Mouse (Mus musculus) liver, embryonic 11.5 days (tissue): ENCODE measurements around the gene Smoc1. TPM values are rescaled to one million over a fixed set of nuclear protein-coding genes. Genes with fewer than 3 reads are reported as not detected.
A peak's percentile ranks its signal among the peaks of the same experiment; 100 is the strongest.

Experiments used
- ATAC-seq: fragments of 200-750 bp; cut with Nextera tagmentation; replicated peaks from 2 replicates; pipeline ENCODE4 v1.8.0; 2017; ENCODE audit warnings: moderate number of reproducible peaks, mild to moderate bottlenecking, moderate TSS enrichment, moderate library complexity; ENCODE audit not compliant: low FRiP score
- DNase-seq: peaks from one replicate; pipeline ENCODE4 v3.0.0-alpha.2; 2017; ENCODE audit warnings: low spot score
- H3K27ac ChIP-seq: fragments of 300-500 bp; sonication (generic); 2 replicates; pipeline ENCODE4 v1.5.1; 2014; ENCODE audit warnings: mild to moderate bottlenecking, low read depth, low read length, control low read depth
- H3K27me3 ChIP-seq: fragments of 300-500 bp; sonication (generic); replicated peaks from 2 replicates; pipeline ENCODE4 v1.6.1; 2014; ENCODE audit warnings: low read length, mixed read lengths; ENCODE audit not compliant: control insufficient read depth, insufficient read depth
- H3K36me3 ChIP-seq: fragments of 300-500 bp; sonication (generic); 2 replicates; pipeline ENCODE4 v1.6.1; 2014; ENCODE audit warnings: mild to moderate bottlenecking, low read length, moderate library complexity, mixed read lengths; ENCODE audit not compliant: control insufficient read depth, insufficient read depth
- H3K4me1 ChIP-seq: fragments of 300-500 bp; sonication (generic); replicated peaks from 2 replicates; pipeline ENCODE4 v1.6.1; 2014; ENCODE audit warnings: low read length, mixed read lengths; ENCODE audit not compliant: control insufficient read depth, insufficient read depth
- H3K4me2 ChIP-seq: fragments of 300-500 bp; sonication (generic); 2 replicates; pipeline ENCODE4 v1.6.1; 2014; ENCODE audit warnings: mild to moderate bottlenecking, control low read depth, moderate library complexity
- H3K4me3 ChIP-seq: fragments of 300-500 bp; sonication (generic); 2 replicates; pipeline ENCODE4 v1.5.1; 2014; ENCODE audit warnings: low read depth, low read length, control low read depth
- H3K9ac ChIP-seq: fragments of 300-500 bp; sonication (generic); 2 replicates; pipeline ENCODE4 v1.6.1; 2014; ENCODE audit warnings: low read depth, low read length, control low read depth
- H3K9me3 ChIP-seq: fragments of 300-500 bp; sonication (generic); 2 replicates; pipeline ENCODE4 v1.6.1; 2016; ENCODE audit warnings: low read length, inconsistent platforms, mixed read lengths; ENCODE audit not compliant: control insufficient read depth
- WGBS: fragments of 180-500 bp; shearing (Covaris S2); extraction: QIAGEN DNeasy Blood & Tissue Kit; methylation state at CpG from one replicate; pipeline ENCODE4 v1.1.7; 2014; 5-methylcytosine and 5-hydroxymethylcytosine counted together
- polyA plus RNA-seq: library from polyadenylated mRNA; unstranded; fragments of >200 nt; fragmentation: Nextera tagmentation; extraction: Ambion mirVana; gene quantifications from 2 replicates; pipeline ENCODE4 v1.2.1, GENCODE M21; 2014

Smoc1 gene
- polyA plus RNA-seq, 1 experiment from 2014 or later = 10.9 TPM

DNA sequence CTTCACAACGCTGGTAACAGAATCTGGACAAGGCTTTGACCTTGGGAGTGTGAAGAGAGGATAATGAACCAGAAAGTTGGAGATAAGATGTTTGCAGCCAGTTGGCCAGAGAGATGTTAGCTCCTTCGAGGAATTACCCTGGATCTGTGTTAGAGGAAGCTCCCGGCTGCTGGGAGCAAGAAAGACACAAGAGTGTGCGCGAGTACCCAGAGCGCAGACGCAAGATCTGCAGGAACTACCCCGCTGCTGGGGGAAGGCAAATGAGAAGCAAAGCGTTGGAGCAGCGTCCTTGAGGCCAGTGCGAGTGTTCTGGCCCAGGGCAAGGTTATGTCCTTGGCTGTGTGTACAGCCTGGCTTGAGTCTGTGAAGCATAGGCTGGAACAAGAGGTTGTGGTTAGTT, 13.1 kb upstream of the Smoc1 start:
- DNase-seq (no peak), ATAC-seq (no peak)
- Histone ChIP-seq H3K9me3 (no peaks in the 10 kb centered on the region), H3K4me1 (peaks cover 7% of the 10 kb centered on the region; the same call in 1 of the 2 replicates), H3K36me3 (no peaks in the 10 kb centered on the region), H3K4me3 (no peak overlapping the region), H3K27me3 (no peaks in the 10 kb centered on the region), H3K9ac (no peak overlapping the region), H3K4me2 (no peak overlapping the region), H3K27ac (no peak overlapping the region)
- WGBS = 68% methylated on average over 11 of the region's 11 CpGs

DNA sequence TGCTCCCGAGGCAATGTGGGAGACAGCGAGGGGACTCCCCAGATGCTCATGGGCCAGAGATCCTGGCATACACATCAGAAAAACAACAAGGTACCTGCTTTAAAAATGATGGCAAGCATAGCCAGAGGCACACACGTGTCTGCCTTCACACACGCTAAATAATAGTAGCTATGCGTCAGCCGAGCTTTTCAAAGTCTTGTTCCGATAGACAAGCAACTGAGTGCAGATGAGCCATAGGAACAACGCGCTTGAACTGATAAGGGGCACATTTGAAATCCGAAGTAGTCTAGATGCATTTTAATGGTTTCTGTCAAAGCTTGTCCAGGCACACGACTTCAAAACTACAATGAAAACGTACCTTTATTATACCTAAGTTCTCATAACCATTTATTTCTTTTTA, 9.0 kb upstream of the Smoc1 start:
- no peak overlapping the region for H3K4me3 ChIP-seq
- no peaks in the 10 kb centered on the region for H3K36me3 ChIP-seq
- no peak overlapping the region for H3K4me2 ChIP-seq
- no peak overlapping the region for H3K27ac ChIP-seq
- H3K9me3 ChIP-seq = no peaks in the 10 kb centered on the region
- no peaks in the 10 kb centered on the region for H3K4me1 ChIP-seq
- WGBS = 87% methylated on average over 12 of the region's 12 CpGs
- no peak overlapping the region for H3K9ac ChIP-seq
- ATAC-seq = no peak
- DNase-seq = no peak
- H3K27me3 ChIP-seq = no peaks in the 10 kb centered on the region; the same call in 1 of the 2 replicates

DNA sequence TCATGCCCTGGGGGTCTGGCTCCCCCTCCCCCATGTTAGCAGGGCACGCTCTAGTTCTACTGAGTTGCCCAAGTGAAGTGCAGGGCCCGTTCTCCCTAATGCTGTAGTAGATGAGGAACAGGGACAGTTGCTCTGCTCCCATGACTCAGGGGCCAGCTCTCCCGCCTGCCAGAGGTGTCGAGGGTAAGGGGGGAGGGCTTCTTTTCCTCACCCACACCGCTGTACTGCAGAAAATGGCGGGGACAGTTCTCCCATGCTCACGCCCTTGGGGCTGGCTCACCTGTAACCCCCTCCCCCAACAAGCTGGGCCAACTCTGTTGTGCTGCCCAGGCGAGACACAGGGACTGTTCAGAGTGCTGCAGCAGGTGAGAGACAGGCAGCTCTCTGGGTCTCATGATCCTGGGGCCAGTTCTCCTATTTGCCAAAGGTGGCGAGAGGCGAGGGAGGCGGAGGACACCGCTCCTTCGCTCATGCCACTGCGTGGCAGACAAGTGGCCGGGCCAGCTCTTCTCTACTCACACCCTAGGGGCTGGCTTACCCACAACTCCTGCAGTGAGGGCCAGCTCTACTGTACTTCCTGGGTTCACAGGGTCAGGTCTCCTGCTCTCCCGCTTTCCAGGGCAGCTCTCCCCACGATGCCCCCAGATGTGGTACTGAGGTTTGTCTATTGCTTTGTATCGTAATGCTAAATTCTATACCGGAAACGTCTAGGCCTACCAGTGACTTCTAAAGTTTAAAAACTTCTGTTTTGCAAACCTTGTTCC, 7.9 kb upstream of the Smoc1 start:
- H3K27me3 ChIP-seq = no peaks in the 10 kb centered on the region; the same call in 1 of the 2 replicates
- WGBS = 74% methylated on average over 20 of the region's 20 CpGs
- ATAC-seq (no peak; the same call in 1 of the 2 replicates), DNase-seq (no peak)
- no peaks in the 10 kb centered on the region for H3K4me1 ChIP-seq
- H3K9me3 ChIP-seq = no peaks in the 10 kb centered on the region
- H3K9ac ChIP-seq = no peak overlapping the region
- peak overlapping the region; percentile 27; the same call in 1 of the 2 replicates for H3K4me3 ChIP-seq
- H3K4me2 ChIP-seq = peak overlapping the region; percentile 27; the same call in 1 of the 2 replicates
- no peaks in the 10 kb centered on the region for H3K36me3 ChIP-seq
- H3K27ac ChIP-seq = no peak overlapping the region

DNA sequence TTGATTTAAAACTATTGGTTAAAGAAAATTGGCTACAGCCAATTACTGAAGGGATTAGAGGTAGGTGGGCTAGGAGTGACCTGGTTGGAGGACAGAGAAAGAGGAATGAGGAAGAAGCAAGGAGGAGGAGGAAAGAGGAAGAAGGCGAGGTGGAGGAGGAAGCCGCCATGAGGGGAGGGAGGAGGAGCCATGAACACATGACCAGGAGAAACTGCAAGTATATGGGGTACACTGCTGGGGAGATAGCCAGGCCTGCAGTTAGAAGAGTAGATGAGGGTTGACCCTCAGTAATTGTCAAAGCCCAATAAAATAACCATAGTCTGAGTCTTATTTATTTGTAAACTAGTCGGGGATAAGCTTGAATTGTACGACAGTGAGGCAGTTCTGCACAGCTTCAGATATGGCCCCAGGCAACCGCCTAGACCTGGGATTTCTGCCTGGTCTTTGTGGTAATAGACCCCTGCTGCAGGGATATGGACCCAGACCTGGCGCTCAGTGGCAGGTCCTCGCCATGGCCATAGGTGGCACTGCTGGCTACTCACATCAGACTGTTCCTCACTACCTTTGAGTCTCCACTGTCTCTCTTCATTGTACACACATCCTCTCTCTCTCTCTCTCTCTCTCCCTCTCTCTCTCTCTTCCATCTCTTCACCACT, 7.2 kb upstream of the Smoc1 start:
- DNase-seq = no peak
- WGBS = 80% methylated on average over 7 of the region's 7 CpGs
- Histone ChIP-seq H3K4me3 (no peak overlapping the region), H3K27me3 (no peaks in the 10 kb centered on the region; the same call in 1 of the 2 replicates), H3K4me1 (no peaks in the 10 kb centered on the region), H3K9ac (no peak overlapping the region), H3K36me3 (no peaks in the 10 kb centered on the region), H3K27ac (no peak overlapping the region), H3K9me3 (no peaks in the 10 kb centered on the region), H3K4me2 (no peak overlapping the region)
- ATAC-seq = peak; percentile 18; the same call in 1 of the 2 replicates

DNA sequence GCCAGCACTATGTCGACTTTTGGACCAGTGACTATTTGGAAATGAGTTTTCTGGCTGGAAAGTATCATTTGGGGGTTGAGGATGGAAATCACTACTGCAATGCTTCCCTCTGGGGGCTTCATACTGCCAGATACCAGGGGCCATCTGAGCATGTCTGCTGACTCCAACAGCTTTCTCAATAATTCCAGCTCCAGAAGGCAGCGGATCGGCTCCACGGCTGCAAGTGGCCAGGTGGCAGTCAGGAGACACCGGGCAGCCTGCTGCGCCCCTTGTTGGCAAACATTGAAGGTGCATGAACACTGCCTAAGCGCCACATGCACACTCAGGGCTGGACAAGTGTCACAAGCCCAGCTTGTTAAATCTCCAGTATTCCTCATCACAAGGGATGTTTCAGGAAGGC, 2.2 kb upstream of the Smoc1 start:
- Histone ChIP-seq H3K27me3 (peaks cover 28% of the 10 kb centered on the region), H3K4me1 (peaks cover 3% of the 10 kb centered on the region; the same call in 1 of the 2 replicates), H3K4me2 (no peak overlapping the region), H3K9me3 (no peaks in the 10 kb centered on the region), H3K4me3 (no peak overlapping the region), H3K36me3 (no peaks in the 10 kb centered on the region), H3K9ac (no peak overlapping the region), H3K27ac (no peak overlapping the region)
- DNase-seq (no peak), ATAC-seq (no peak)
- WGBS = 86% methylated on average over 7 of the region's 7 CpGs

DNA sequence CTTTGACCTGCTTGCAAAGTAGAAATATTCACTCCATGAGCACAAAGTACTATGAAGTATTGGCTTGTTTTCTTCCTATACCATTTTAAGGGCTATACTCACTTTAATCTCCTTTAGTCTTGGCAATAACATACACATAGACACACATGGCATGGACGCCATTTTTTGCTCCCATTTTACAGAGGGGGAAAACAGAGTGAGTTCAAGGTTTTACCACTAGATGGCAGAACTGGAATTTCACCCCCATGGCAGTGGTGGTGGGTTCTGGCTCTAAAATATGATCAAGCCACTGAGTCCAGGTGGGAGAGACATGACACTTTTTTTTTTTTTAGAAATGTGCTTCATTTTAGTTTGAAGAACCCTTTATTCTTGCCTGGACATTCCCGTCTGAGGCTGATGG, 1.6 kb upstream of the Smoc1 start:
- DNase-seq = no peak
- Histone ChIP-seq H3K27ac (no peak overlapping the region), H3K36me3 (no peaks in the 10 kb centered on the region), H3K4me1 (peaks cover 3% of the 10 kb centered on the region; the same call in 1 of the 2 replicates), H3K4me3 (no peak overlapping the region), H3K27me3 (peaks cover 28% of the 10 kb centered on the region), H3K9me3 (no peaks in the 10 kb centered on the region), H3K4me2 (no peak overlapping the region), H3K9ac (no peak overlapping the region)
- 47% methylated on average over 2 of the region's 2 CpGs for WGBS
- ATAC-seq = no peak

DNA sequence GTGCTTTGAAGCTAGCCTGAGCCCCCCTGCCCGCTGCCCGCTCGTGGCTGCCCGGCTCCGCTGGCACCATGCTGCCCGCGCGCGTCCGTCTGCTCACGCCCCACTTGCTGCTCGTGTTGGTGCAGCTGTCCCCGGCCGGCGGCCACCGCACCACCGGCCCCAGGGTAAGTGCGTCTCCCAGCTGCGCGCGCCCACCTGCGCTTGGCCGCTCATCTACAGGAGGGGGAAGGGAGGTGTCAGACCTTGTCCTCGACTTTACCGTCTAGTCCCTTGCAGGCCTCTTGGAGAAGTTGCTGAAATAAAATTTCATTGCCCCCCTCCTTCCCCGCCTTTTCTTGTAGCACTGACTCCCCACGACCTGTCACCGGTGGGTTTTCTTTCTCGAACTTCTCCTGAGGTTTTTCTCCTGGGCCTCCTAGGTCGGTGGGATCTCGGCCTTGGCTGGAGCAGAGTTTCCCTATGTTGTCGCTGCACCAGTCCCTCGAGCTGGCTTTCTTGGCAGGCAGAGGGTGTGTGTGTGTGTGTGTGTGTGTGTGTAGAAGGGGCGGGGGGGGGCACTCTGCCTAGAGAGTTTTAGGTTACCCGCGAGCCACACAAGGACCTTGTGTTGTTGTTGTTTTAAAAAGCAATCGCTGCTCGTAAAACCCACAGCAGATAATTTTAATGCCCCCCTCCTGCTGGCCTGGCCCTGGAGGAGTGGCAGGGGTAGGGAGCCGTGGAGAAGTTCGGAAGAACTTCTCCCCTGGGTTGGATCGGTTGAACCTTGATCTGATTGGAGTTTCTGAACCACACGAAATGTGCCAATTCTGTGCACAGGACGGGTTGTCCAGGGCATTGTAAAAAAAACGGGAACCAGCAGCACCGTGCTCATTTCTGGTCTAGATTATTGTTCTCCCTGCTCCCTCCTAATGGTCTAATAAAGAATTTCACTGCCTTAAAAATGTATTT, 661 bp downstream of the Smoc1 start:
- DNase-seq = peak; percentile 48
- peak overlapping the region; percentile 34; the same call in 1 of the 2 replicates for H3K9ac ChIP-seq
- H3K27me3 ChIP-seq = peaks cover 28% of the 10 kb centered on the region
- 7% methylated on average over 44 of the region's 45 CpGs for WGBS
- H3K4me1 ChIP-seq = peaks cover 3% of the 10 kb centered on the region; the same call in 1 of the 2 replicates
- peak; percentile 31; the same call in 1 of the 2 replicates for ATAC-seq
- H3K4me3 ChIP-seq = peak overlapping the region; percentile 60
- H3K27ac ChIP-seq = no peak overlapping the region
- no peaks in the 10 kb centered on the region for H3K36me3 ChIP-seq
- no peaks in the 10 kb centered on the region for H3K9me3 ChIP-seq
- H3K4me2 ChIP-seq = peak overlapping the region; percentile 80

DNA sequence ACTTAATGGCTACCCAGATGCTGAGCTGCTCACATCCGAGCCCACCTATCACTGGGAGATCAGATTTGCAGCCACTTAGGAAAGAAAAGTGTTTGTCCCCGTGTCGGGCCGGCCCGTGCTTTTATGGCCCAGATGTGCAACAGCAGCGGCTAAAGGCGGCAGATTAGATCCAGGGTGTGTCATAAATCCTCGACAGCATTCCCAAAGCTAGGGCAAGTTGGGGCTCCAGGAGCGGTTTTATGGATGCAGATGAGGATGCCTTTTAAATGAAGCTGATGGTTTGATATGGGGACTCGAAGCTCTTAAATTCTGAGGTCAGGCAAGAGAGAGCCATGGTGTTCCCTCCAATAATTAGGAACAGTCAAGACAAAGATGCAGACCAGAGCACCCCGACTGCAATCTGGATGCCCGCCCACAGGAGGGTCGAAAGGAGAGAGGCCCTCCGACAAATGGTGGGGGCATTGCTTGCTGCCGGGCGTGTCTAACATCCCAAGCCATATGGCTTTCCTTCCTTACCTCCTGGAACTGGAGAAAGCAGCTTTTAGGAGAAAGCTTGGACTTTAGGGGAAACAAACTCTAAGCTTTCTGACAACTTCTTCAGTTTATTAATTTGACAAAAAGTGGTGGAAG, 1.8 kb downstream of the Smoc1 start:
- H3K36me3 ChIP-seq = no peaks in the 10 kb centered on the region
- DNase-seq = no peak
- no peak overlapping the region for H3K9ac ChIP-seq
- H3K4me2 ChIP-seq = peak overlapping the region; percentile 80
- WGBS = 42% methylated on average over 16 of the region's 16 CpGs
- H3K9me3 ChIP-seq = no peaks in the 10 kb centered on the region
- H3K27me3 ChIP-seq = peaks cover 28% of the 10 kb centered on the region
- no peak overlapping the region for H3K27ac ChIP-seq
- 0 out of 2 replicates have a peak overlapping the region, but pooled peaks have one; percentile 60 for H3K4me3 ChIP-seq
- H3K4me1 ChIP-seq = peaks cover 3% of the 10 kb centered on the region; the same call in 1 of the 2 replicates
- no peak for ATAC-seq
